Mouse (Mus musculus): ENCODE data around the gene Ddx4.

The Ddx4 gene

GRCm38 (mm10) chr13:112553304-112553703, 99.0 kb downstream of the Ddx4 start:
- DNase-seq (ENCODE audit: low spot score): no peak

- no peak for DNase-seq (ENCODE audit: low spot score)
Measured at GRCm38 (mm10) chr13:112551641-112552548, 100.4 kb downstream of the Ddx4 start.

Measured in adipocyte (in vitro differentiated cells).